Mouse (Mus musculus): Measurements from ENCODE around the gene Zfp988. TPM values are rescaled to one million over a fixed set of nuclear protein-coding genes. Genes with fewer than 3 reads are reported as not detected.
"Not testable (repeated sequence)": the region's sequence is repeated elsewhere in the genome, so short reads cannot be mapped to it uniquely, and the experiment has no call there.

Gene Zfp988
- under 1 TPM in 1 of 2 experiments, not detected in 1; 0.21 TPM for total RNA-seq (2021)

DNA sequence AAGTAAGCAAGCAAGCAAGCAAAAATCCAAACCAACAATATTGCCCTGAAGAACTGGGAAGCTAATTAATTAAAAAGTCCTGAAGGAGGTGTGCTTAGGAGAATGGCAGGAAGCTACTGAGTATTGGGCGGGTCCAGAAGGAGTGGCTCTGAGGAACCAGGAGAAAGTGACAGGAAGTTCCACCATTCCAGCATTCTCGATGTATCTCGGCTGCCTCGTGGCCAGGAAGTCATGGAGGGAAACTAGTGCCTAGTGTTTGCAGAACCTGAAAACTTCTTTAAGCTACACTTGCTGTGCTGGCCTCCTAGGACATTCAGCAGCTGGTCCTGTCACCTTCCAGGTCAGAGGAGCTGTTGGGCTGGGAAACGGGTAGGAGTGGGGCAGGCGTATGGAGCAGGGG, at the start of gene Zfp988:
TSS of gene Zfp988 (plus strand) at position 239 of the 400 bp plus-strand sequence.
- not testable (repeated sequence) for DNase-seq (ENCODE audit: extremely low spot score in 1 of 2, low spot score in 1 of 2)

DNA sequence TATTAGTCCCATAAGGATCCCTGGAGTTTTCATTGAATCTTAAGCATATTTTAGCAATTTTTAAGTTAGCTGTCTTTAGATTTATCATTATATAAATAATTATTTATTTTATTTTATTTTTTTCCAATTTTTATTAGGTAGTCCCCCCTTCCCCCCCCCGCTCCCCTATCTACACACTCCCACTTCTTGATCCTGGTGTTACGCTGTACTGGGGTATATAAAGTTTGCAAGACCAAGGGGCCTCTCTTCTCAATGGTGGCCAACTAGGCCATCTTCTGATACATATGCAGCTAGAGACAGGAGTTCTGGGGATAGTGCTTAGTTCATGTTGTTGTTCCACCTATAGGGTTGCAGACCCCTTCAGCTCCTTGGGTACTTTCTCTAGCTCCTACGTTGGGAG, 42.8 kb upstream of the Zfp988 start:
- not testable (repeated sequence) for DNase-seq (ENCODE audit: extremely low spot score in 1 of 2, low spot score in 1 of 2)

- not testable (repeated sequence) for DNase-seq (ENCODE audit: extremely low spot score in 1 of 2, low spot score in 1 of 2)
Measured at GRCm38 (mm10) chr4:147267302-147267701, 38.2 kb upstream of the Zfp988 start.

DNA sequence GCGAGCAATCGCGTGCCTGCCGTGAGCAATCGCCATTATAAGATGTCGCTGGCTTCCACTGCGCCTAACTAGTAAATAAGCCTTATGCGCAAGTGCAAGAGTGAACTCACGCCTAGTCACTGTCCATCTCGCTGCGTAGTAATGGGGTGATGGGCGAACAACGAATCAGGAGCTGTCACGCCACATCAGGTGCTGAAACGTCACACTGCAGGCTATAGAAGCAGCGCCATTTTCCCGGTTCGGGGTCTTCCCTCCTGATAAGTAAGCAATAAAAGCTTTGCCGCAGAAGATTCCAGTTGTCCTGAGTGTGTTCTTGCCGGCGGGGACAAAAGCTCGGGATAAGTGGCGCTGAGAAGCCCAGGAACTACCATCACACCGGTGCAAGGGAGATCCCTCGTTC, 36.7 kb upstream of the Zfp988 start:
- not testable (repeated sequence) for DNase-seq (ENCODE audit: extremely low spot score in 1 of 2, low spot score in 1 of 2)

DNA sequence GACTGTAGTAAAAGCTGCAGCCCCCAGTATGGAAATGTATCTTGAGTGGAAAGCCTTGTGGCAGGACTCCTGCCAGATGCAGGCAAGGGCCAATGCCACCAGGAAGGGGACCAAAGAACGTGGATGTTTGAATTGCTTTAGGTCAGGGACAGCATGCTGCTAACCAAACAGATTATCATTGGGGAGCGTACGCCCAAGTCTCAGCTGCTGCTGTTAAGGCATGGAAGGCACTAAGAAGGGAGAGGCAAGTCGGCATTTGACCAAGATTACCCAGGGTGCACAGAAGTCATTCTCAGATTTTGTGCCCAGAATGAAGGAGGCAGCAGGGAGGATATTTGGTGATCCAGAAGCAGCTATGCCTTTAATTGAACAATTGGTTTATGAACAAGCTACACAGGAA, 35.4 kb upstream of the Zfp988 start:
- DNase-seq (ENCODE audit: extremely low spot score in 1 of 2, low spot score in 1 of 2) = not testable (repeated sequence)

DNA sequence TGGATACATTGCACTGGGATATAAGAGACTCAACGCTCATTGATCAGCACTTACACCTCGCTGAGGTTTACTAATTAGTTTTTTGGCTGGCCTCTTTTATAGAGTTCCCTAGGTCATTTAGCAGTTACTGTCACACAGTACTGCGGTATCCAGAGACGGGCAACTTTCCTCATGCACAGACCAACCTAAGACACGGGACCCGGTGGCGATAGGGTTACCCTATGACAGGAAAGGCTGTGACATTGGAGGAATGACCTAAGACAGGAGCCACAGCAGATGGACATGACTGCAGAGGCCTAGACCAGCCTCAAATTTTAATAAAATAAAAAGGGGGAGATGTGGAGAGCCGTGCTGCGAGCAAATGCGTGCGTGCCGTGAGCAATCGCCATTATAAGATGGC, 33.9 kb upstream of the Zfp988 start:
- DNase-seq (ENCODE audit: extremely low spot score in 1 of 2, low spot score in 1 of 2) = not testable (repeated sequence)

- DNase-seq (ENCODE audit: extremely low spot score in 1 of 2, low spot score in 1 of 2) = not testable (repeated sequence)
Measured at GRCm38 (mm10) chr4:147275021-147275772, 30.3 kb upstream of the Zfp988 start.

GRCm38 (mm10) chr4:147275773-147276140, 29.7 kb upstream of the Zfp988 start:
- DNase-seq (ENCODE audit: extremely low spot score in 1 of 2, low spot score in 1 of 2) = not testable (repeated sequence)

GRCm38 (mm10) chr4:147280406-147280805, 25.1 kb upstream of the Zfp988 start:
- not testable (repeated sequence) for DNase-seq (ENCODE audit: extremely low spot score in 1 of 2, low spot score in 1 of 2)

GRCm38 (mm10) chr4:147298585-147298984, 6.9 kb upstream of the Zfp988 start:
- not testable (repeated sequence) for DNase-seq (ENCODE audit: extremely low spot score in 1 of 2, low spot score in 1 of 2)

DNA sequence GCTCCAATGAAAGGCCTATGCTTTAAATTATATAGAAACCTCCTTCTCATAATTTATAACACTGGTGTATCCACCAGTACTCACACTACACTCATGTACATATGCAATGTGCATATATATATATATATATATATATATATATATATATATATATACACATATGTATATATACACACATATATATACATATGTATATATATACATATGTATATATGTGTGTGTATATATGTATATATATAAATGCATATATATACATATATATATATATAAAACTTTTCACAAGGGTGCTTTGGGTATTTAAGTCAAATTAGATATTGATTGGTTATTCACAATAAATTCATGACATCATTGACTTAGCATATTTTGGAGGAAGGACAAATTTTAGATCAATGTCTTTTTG, 3.1 kb upstream of the Zfp988 start:
- DNase-seq (ENCODE audit: extremely low spot score in 1 of 2, low spot score in 1 of 2) = not testable (repeated sequence)

DNA sequence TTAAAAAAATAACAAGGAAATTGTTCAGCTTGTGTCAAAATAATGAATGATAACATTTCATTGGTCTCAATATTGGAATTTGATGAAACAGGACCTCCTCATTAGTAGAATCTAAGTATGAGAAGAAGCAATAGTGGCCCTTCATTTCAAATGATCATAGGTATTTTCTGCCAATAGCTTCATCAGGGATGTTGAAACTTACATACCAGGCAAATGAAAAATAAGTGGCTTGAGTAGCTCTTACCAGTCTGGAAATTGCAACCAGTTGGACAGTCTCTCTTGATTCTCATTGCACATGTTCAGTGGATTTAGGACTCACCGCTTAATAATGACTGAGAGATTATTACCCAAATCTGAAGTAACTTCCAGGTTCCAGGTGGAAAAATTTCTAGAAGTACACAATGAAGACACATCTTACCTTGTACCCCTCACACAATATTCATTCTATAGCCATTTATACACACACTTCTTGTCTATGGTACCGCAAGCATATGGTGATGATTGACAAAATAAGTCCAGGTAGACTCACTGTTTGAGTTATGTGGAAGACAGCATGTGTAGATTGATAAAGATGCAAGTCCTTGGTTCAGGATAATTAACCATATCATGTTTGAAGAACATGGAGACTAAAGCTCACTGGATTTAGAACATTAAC, 29.7 kb downstream of the Zfp988 start:
- DNase-seq (ENCODE audit: extremely low spot score in 1 of 2, low spot score in 1 of 2) = not testable (repeated sequence)

- DNase-seq (ENCODE audit: extremely low spot score in 1 of 2, low spot score in 1 of 2) = not testable (repeated sequence)
Measured at GRCm38 (mm10) chr4:147335691-147336367, 30.4 kb downstream of the Zfp988 start.

GRCm38 (mm10) chr4:147336368-147337195, 31.1 kb downstream of the Zfp988 start:
- not testable (repeated sequence) for DNase-seq (ENCODE audit: extremely low spot score in 1 of 2, low spot score in 1 of 2)

DNA sequence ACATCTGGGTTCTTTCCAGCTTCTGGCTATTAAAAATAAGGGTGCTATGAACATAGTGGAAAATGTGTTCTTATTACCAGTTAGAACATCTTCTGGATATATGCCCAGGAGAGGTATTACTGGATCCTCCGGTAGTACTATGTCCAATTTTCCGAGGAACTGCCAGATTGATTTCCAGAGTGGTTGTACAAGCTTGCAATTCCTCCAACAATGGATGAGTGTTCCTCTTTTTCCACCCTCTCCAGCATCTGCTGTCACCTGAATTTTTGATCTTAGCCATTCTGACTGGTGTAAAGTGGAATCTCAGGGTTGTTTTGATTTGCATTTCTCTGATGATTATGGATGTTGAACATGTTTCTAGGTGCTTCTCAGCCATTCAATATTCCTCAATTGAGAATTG, 32.0 kb downstream of the Zfp988 start:
- DNase-seq (ENCODE audit: extremely low spot score in 1 of 2, low spot score in 1 of 2) = not testable (repeated sequence)

GRCm38 (mm10) chr4:147338032-147338610, 32.6 kb downstream of the Zfp988 start:
- DNase-seq (ENCODE audit: extremely low spot score in 1 of 2, low spot score in 1 of 2) = no peak

DNA sequence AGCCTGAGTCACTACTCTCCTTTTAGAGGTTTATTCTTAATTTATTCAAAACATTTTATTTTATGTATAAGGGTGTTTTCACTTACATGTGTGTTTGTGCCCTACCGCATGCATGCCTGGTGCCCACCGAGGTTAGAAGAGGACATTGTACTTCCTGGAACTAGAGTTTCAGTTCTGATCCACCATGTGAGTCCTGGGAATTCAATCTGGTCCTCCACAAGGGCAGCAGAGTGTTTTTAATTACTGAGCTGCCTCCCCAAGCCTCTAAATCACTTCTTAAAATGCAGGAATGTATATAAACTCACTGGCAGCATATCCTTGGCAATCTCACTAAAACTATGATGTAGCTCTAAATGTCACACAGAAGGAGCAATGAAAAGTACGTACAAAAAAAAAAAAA, 33.2 kb downstream of the Zfp988 start:
- DNase-seq (ENCODE audit: extremely low spot score in 1 of 2, low spot score in 1 of 2) = not testable (repeated sequence)

- not testable (repeated sequence) for DNase-seq (ENCODE audit: extremely low spot score in 1 of 2, low spot score in 1 of 2)
Measured at GRCm38 (mm10) chr4:147339601-147340219, 34.2 kb downstream of the Zfp988 start.

DNA sequence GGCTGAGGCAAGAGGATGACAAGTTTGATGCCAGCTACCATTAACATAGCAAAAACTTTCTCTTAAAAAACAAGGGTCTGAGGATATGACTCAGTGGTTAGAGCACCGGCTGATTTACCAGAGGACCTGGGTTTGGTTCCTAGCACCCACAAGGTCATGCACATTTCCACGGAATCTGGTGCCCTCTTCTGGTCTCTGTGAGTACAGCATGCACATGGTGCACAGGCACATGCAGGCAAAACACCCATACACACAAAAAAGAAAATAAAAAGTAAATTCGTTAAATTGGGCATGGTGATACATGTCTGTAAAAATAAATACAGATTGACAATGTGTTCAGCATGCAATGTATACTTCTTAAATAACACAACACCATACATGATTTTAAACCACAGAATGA, 34.8 kb downstream of the Zfp988 start:
- DNase-seq (ENCODE audit: extremely low spot score in 1 of 2, low spot score in 1 of 2) = not testable (repeated sequence)

Measured in layer of hippocampus, postnatal 25 days (tissue).